Comparison of ENCODE assay signal across 22 mouse cellular contexts in genomic region chr4:118335991-118336390, GRCm38 (mm10).
"Had no signal": no experiment of that assay in that cellular context is flagged by ENCODE, and none has a peak within 500 bp of the region (broad histone marks: within the 10 kb centered on the region; RNA-seq: fewer than 3 reads in every experiment).

No protein-coding gene starts in this region.

- H3K27me3 ChIP-seq: limb, embryonic 12.5 days; limb, embryonic 13.5 days; limb, embryonic 15.5 days; liver, embryonic 12.5 days; liver, embryonic 13.5 days; lung, embryonic 15.5 days; midbrain, embryonic 12.5 days; midbrain, embryonic 13.5 days; midbrain, embryonic 15.5 days had no signal

- H3K4me2 ChIP-seq: limb, embryonic 12.5 days; limb, embryonic 13.5 days; limb, embryonic 15.5 days; liver, embryonic 11.5 days; liver, embryonic 12.5 days; liver, embryonic 13.5 days; liver, embryonic 15.5 days; lung, embryonic 14.5 days; lung, embryonic 15.5 days; midbrain, embryonic 11.5 days; midbrain, embryonic 12.5 days; midbrain, embryonic 13.5 days; midbrain, embryonic 15.5 days had no signal

- H3K36me3 ChIP-seq: limb, embryonic 10.5 days; limb, embryonic 12.5 days; limb, embryonic 13.5 days; limb, embryonic 15.5 days; liver, embryonic 12.5 days; liver, embryonic 13.5 days; liver, embryonic 15.5 days; lung, embryonic 15.5 days; midbrain, embryonic 10.5 days; midbrain, embryonic 12.5 days; midbrain, embryonic 13.5 days; midbrain, embryonic 15.5 days had no signal

- H3K4me3 ChIP-seq: limb, embryonic 10.5 days; limb, embryonic 12.5 days; limb, embryonic 13.5 days; limb, embryonic 15.5 days; liver, embryonic 12.5 days; liver, embryonic 13.5 days; liver, embryonic 15.5 days; lung, embryonic 15.5 days; megakaryocyte, embryonic 14.5 days; midbrain, embryonic 10.5 days; midbrain, embryonic 12.5 days; midbrain, embryonic 13.5 days; midbrain, embryonic 15.5 days; myocyte had no signal

- ATAC-seq: liver, embryonic 12.5 days; liver, postnatal 0 days; lung, postnatal 0 days; midbrain, embryonic 13.5 days; midbrain, embryonic 15.5 days; midbrain, embryonic 16.5 days had no signal

- H3K4me1 ChIP-seq: limb, embryonic 10.5 days; limb, embryonic 12.5 days; limb, embryonic 13.5 days; liver, embryonic 12.5 days; liver, embryonic 13.5 days; liver, embryonic 15.5 days; midbrain, embryonic 10.5 days; midbrain, embryonic 12.5 days; midbrain, embryonic 13.5 days; midbrain, embryonic 15.5 days had no signal

- H3K27ac ChIP-seq: limb, embryonic 10.5 days; limb, embryonic 12.5 days; limb, embryonic 13.5 days; limb, embryonic 15.5 days; liver, embryonic 12.5 days; liver, embryonic 13.5 days; liver, embryonic 14.5 days; liver, embryonic 15.5 days; lung, embryonic 15.5 days; macrophage; midbrain, embryonic 10.5 days; midbrain, embryonic 12.5 days; midbrain, embryonic 13.5 days; midbrain, embryonic 15.5 days had no signal

- H3K9me3 ChIP-seq: limb, embryonic 10.5 days; limb, embryonic 12.5 days; limb, embryonic 13.5 days; limb, embryonic 15.5 days; liver, embryonic 12.5 days; liver, embryonic 13.5 days; liver, embryonic 15.5 days; lung, embryonic 15.5 days; megakaryocyte, embryonic 14.5 days; midbrain, embryonic 10.5 days; midbrain, embryonic 12.5 days; midbrain, embryonic 13.5 days; midbrain, embryonic 15.5 days had no signal

- H3K9ac ChIP-seq: limb, embryonic 12.5 days; limb, embryonic 13.5 days; limb, embryonic 15.5 days; liver, embryonic 12.5 days; liver, embryonic 13.5 days; liver, embryonic 14.5 days; liver, embryonic 15.5 days; liver, postnatal 0 days; lung, embryonic 14.5 days; lung, embryonic 15.5 days; midbrain, embryonic 12.5 days; midbrain, embryonic 13.5 days; midbrain, embryonic 15.5 days had no signal
